Mouse (Mus musculus): ENCODE measurements around the gene Anxa2.

The Anxa2 gene

GRCm38 (mm10) chr9:69453066-69453900, at the start of gene Anxa2:
Gene Anxa2, plus strand, starts transcription at chr9:69453620.
- DNase-seq (ENCODE audit: inconsistent age in 2 of 2, low spot score in 1 of 2): peak; percentile 96 to 98

- DNase-seq (ENCODE audit: inconsistent age in 2 of 2, low spot score in 1 of 2): no peak
Observed at GRCm38 (mm10) chr9:69404671-69405070, 48.7 kb upstream of the Anxa2 start.

GRCm38 (mm10) chr9:69419476-69419875, 33.9 kb upstream of the Anxa2 start:
- DNase-seq (ENCODE audit: inconsistent age in 2 of 2, low spot score in 1 of 2): peak in 1 of 2 experiments; percentile 47

- peak; percentile 46 to 67 for DNase-seq (ENCODE audit: inconsistent age in 2 of 2, low spot score in 1 of 2)
Observed at GRCm38 (mm10) chr9:69430531-69430930, 22.9 kb upstream of the Anxa2 start.

GRCm38 (mm10) chr9:69431863-69432555, 21.4 kb upstream of the Anxa2 start:
- DNase-seq (ENCODE audit: inconsistent age in 2 of 2, low spot score in 1 of 2): no peak

GRCm38 (mm10) chr9:69435194-69435593, 18.2 kb upstream of the Anxa2 start:
- DNase-seq (ENCODE audit: inconsistent age in 2 of 2, low spot score in 1 of 2): no peak

- no peak for DNase-seq (ENCODE audit: inconsistent age in 2 of 2, low spot score in 1 of 2)
Observed at GRCm38 (mm10) chr9:69435662-69436061, 17.8 kb upstream of the Anxa2 start.

- DNase-seq (ENCODE audit: inconsistent age in 2 of 2, low spot score in 1 of 2): peak in 1 of 2 experiments; percentile 70
Observed at GRCm38 (mm10) chr9:69439805-69440357, 13.5 kb upstream of the Anxa2 start.

- peak in 1 of 2 experiments; percentile 72 for DNase-seq (ENCODE audit: inconsistent age in 2 of 2, low spot score in 1 of 2)
Observed at GRCm38 (mm10) chr9:69442471-69443038, 10.9 kb upstream of the Anxa2 start.

- DNase-seq (ENCODE audit: inconsistent age in 2 of 2, low spot score in 1 of 2): peak; percentile 80 to 90
Observed at GRCm38 (mm10) chr9:69443203-69443602, 10.2 kb upstream of the Anxa2 start.

- DNase-seq (ENCODE audit: inconsistent age in 2 of 2, low spot score in 1 of 2): peak in 1 of 2 experiments; percentile 76
Observed at GRCm38 (mm10) chr9:69448801-69449200, 4.6 kb upstream of the Anxa2 start.

- DNase-seq (ENCODE audit: inconsistent age in 2 of 2, low spot score in 1 of 2): no peak
Observed at GRCm38 (mm10) chr9:69450636-69451035, 2.8 kb upstream of the Anxa2 start.

- no peak for DNase-seq (ENCODE audit: inconsistent age in 2 of 2, low spot score in 1 of 2)
Observed at GRCm38 (mm10) chr9:69451886-69452810, 1.3 kb upstream of the Anxa2 start.

GRCm38 (mm10) chr9:69453901-69454666, 664 bp downstream of the Anxa2 start:
- peak in 1 of 2 experiments; percentile 76 for DNase-seq (ENCODE audit: inconsistent age in 2 of 2, low spot score in 1 of 2)

- no peak for DNase-seq (ENCODE audit: inconsistent age in 2 of 2, low spot score in 1 of 2)
Observed at GRCm38 (mm10) chr9:69454691-69455090, 1.3 kb downstream of the Anxa2 start.

GRCm38 (mm10) chr9:69455391-69455790, 2.0 kb downstream of the Anxa2 start:
- peak in 1 of 2 experiments; percentile 77 for DNase-seq (ENCODE audit: inconsistent age in 2 of 2, low spot score in 1 of 2)

GRCm38 (mm10) chr9:69456406-69457075, 3.1 kb downstream of the Anxa2 start:
- peak in 1 of 2 experiments; percentile 52 for DNase-seq (ENCODE audit: inconsistent age in 2 of 2, low spot score in 1 of 2)

GRCm38 (mm10) chr9:69457143-69457542, 3.7 kb downstream of the Anxa2 start:
- no peak for DNase-seq (ENCODE audit: inconsistent age in 2 of 2, low spot score in 1 of 2)

Measured in adrenal gland, adult (tissue).